Mouse (Mus musculus) thymus, postnatal 36 days (tissue): ENCODE results near the gene Edem3.
A peak's percentile ranks its signal among the peaks of the same experiment; 100 is the strongest.
"Not testable (repeated sequence)": the region's sequence is repeated elsewhere in the genome, so short reads cannot be mapped to it uniquely, and the experiment has no call there.

Source experiments
- DNase-seq, 2 experiments: peaks; one replicate each; pipeline ENCODE4 v3.0.0; 2022; ENCODE audit warnings: mixed read lengths in 2 of 2

Edem3 gene

GRCm38 (mm10) chr1:151812004-151812712 lies 57.0 kb downstream of the Edem3 start:
- DNase-seq, result no peak

- no peak for DNase-seq
Measured at GRCm38 (mm10) chr1:151816051-151816450, 60.9 kb downstream of the Edem3 start.

- no peak for DNase-seq
Measured at GRCm38 (mm10) chr1:151819190-151819589, 64.0 kb downstream of the Edem3 start.

GRCm38 (mm10) chr1:151820457-151820856 lies 65.3 kb downstream of the Edem3 start:
- peak; percentile 23 to 35 for DNase-seq

- DNase-seq, result no peak
Measured at GRCm38 (mm10) chr1:151825065-151825464, 69.9 kb downstream of the Edem3 start.

- DNase-seq, result no peak
Measured at GRCm38 (mm10) chr1:151831791-151832190, 76.6 kb downstream of the Edem3 start.

- DNase-seq, result no peak
Measured at GRCm38 (mm10) chr1:151835261-151835660, 80.1 kb downstream of the Edem3 start.

- DNase-seq, result not testable (repeated sequence)
Measured at GRCm38 (mm10) chr1:151840345-151840744, 85.2 kb downstream of the Edem3 start.

GRCm38 (mm10) chr1:151845252-151845832 lies 90.2 kb downstream of the Edem3 start:
- DNase-seq, result no peak

GRCm38 (mm10) chr1:151845926-151846782 lies 91.0 kb downstream of the Edem3 start:
- peak in 1 of 2 experiments; percentile 10 for DNase-seq

- no peak for DNase-seq
Measured at GRCm38 (mm10) chr1:151848286-151848685, 93.1 kb downstream of the Edem3 start.

GRCm38 (mm10) chr1:151849993-151850608 lies 94.9 kb downstream of the Edem3 start:
- DNase-seq, result no peak

- DNase-seq, result no peak
Measured at GRCm38 (mm10) chr1:151851051-151851848, 96.1 kb downstream of the Edem3 start.

GRCm38 (mm10) chr1:151851976-151852375 lies 96.8 kb downstream of the Edem3 start:
- DNase-seq, result no peak

- DNase-seq, result no peak
Measured at GRCm38 (mm10) chr1:151855561-151855960, 100.4 kb downstream of the Edem3 start.

- no peak for DNase-seq
Measured at GRCm38 (mm10) chr1:151858474-151858873, 103.3 kb downstream of the Edem3 start.

GRCm38 (mm10) chr1:151861334-151861995 lies 106.3 kb downstream of the Edem3 start:
- no peak for DNase-seq

GRCm38 (mm10) chr1:151862109-151862508 lies 106.9 kb downstream of the Edem3 start:
- no peak for DNase-seq

- no peak for DNase-seq
Measured at GRCm38 (mm10) chr1:151863135-151863796, 108.1 kb downstream of the Edem3 start.

GRCm38 (mm10) chr1:151863797-151864147 lies 108.6 kb downstream of the Edem3 start:
- no peak for DNase-seq

- no peak for DNase-seq
Measured at GRCm38 (mm10) chr1:151864326-151864725, 109.2 kb downstream of the Edem3 start.
